Mouse (Mus musculus): Measurements from ENCODE around the gene Flrt3.

DNA sequence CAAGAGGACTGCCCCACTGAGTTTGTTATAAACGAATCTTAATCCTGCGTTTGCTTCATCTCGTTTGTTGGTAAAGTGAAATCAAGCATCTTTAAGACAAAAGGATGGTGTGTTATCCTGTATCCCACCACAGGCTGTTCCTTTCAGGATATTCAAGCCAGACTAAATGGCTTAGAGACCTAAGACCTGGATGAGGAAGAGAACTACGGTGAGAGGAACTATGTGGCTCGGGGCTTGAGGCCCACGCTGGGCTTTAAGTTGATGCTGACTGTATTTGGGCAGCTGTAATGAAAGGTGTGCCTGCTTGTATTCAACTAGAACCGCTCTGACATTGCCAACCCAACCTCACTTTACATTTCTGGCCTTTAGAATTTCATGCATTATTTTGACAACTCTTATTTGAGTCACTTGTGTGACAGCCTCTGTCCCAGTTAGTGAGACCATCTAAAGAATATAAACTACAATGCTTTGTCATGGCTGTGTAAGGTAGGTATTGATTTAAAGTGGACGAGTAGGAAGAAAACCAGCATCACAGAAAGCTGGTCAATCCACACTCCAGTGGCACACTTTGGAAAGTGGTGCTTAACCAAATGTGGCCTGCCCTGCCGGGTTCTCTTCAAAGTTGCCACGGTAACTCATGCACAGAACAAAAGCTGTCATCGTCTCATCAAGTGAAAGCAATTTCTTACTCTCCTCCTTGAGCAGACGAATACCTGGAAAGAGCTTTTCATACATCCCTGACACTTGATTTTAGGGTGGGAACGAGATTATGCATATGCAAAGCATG is 3.8 kb downstream of the Flrt3 start:
- TF ChIP-seq CTCF (IDR thresholded peaks at IDR 0.05; ENCODE audit: borderline replicate concordance, insufficient read depth, low read depth, low read length): no peak
- no peak for TF ChIP-seq POLR2A (IDR thresholded peaks at IDR 0.05; ENCODE audit: borderline replicate concordance, insufficient read depth, low read length)

Data from cerebellum, adult 2 months (tissue).